Mouse (Mus musculus) megakaryocyte, embryonic 14.5 days (primary cell): ENCODE measurements at regions not wholly inside any gene's neighbourhood (a gene's known extent, or its start where the extent isn't known, plus 50 kb on each side); places are given as distances from the start of the nearest gene placed in this dataset.

Experiments used
- FLI1 ChIP-seq: IDR thresholded peaks from 2 replicates; pipeline ENCODE4 v1.6.1; 2012; ENCODE audit warnings: low read length, inconsistent platforms, mixed read lengths
- GATA1 ChIP-seq: IDR thresholded peaks from 3 replicates; pipeline ENCODE4 v1.6.1; 2012; ENCODE audit warnings: mixed read lengths, low read length, inconsistent platforms, borderline replicate concordance

DNA sequence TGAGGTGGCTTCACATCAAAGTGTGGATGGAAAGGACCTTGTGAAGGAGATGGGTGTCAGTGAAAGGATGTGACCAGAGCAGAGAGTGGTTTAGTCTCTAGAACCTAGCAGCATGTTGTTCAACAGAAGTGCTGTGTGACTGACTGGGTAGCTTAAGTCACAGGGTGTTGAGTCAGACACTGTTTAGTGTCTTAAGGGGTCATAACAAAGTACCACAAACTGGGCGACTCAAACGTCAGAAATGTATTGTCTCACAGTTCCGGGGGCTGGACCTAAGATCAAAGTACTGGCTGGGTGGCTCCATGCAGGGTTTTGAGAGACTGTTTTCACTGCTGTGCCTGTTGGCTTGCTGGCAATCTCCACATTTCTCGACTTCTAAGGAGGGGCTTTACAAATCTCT lies 68.1 kb upstream of the Gadd45a start:
- TF ChIP-seq GATA1 (no peak), FLI1 (no peak)
